Mouse (Mus musculus) retina, adult 2 months (tissue): ENCODE data around the gene Zfp740.
A peak's percentile ranks its signal among the peaks of the same experiment; 100 is the strongest.
"Not testable (repeated sequence)": the region's sequence is repeated elsewhere in the genome, so short reads cannot be mapped to it uniquely, and the experiment has no call there.

Experiments used
- DNase-seq: peaks from one replicate; pipeline ENCODE4 v3.0.0-alpha.2; 2012; ENCODE audit warnings: low read depth, low spot score

Gene Zfp740

DNA sequence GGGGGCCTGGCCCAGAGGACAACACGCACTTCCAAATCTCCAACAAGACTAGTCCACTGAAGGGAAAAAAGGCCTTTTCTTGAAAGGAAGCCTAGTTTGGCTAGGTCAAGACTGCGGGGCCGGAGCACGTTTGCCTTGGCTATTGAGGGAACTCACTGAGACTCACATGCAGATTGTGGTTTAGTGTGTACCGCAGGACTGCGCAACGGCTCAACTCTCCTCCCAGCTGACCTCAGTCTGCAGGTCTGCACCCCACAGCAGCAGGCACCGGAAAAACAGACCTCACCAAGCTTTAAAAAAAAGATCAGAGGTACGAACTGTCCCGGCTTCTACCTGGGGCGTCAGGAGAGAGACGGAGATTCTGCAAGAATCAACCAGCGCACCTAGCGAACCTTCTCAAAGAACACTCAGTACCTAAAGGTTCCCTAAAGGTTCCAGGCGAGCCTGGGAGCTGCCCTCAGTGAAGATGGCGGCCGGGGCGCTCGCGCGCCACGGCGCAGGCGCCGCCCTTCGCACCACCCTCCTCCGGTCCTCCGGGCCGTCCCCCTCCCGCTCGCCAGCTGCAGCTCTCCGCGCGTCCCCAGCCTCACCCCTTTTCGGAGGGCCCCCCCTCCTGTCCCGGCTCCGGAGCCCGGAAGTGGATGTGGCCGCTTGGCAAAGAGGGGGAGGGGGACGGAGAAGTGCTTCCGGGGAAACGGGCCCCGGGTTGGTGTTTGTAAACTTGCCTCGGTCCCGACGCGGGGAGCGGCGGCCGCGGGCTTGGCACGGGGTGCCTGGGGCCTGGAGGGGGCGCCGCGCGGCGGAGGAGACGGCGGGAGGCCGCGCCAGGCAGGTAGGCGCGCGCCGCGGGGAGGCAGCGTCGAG, at the start of gene Zfp740:
Gene Zfp740 (plus strand): TSS at position 279 of the 864 bp plus-strand sequence.
- DNase-seq, result peak; percentile 90

DNA sequence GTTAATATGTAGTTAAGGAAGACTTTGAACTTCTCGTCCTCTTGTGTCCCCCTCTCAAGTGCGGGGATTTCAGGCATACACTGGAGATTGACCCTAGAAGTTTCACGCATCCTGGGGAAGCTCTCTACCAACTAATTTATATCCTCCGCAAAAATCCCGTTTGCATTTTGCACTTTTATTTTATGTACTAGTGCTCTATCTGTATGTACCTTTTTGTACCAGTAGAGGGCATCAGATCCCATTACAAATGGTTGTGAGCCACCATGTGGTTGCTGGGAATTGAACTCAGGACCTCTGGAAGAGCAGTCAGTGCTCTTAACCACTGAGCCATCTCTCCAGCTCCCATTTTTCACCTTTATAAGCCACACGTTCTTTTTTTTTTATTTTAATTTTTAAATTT, 48.0 kb upstream of the Zfp740 start:
- not testable (repeated sequence) for DNase-seq

GRCm38 (mm10) chr15:102156836-102157235, 46.2 kb upstream of the Zfp740 start:
- DNase-seq, result no peak

GRCm38 (mm10) chr15:102160415-102161060, 42.5 kb upstream of the Zfp740 start:
- DNase-seq, result no peak

DNA sequence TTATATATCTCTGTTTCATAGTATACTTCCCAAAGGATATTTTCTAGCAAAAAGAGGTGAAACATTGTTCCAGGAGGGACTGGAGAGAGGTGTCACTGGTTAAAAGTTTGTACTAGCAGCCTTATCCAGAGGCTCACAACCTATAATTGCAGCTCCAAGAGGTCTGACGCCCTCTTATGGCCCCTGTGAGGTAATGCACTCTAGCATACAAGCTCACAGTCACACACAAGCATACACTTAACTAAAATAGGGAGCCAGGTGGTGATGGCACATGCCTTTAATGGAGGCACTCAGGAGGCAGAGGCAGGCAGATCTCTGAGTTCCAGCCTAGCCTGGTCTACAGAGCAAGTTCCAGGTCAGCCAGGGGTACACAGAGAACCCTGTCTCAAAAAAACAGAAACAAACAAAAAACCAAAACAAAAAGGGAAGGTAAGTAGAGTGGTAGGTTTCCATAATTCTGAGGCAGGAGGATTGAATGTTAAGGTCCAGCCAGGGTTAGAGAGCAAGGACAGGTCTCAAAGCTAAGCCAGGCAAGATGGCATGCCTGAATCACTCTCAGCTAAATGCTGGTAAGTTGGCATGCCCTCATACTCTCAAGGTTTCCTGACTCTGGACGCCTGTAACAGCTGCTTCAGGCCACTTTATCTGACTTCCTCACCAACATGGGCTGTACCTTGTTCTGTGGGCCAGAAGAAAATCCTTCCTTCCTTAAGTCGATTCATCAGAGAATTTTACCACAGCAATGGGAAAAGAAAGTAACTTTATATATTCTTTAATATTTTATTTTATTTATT, 39.0 kb upstream of the Zfp740 start:
- no peak for DNase-seq

DNA sequence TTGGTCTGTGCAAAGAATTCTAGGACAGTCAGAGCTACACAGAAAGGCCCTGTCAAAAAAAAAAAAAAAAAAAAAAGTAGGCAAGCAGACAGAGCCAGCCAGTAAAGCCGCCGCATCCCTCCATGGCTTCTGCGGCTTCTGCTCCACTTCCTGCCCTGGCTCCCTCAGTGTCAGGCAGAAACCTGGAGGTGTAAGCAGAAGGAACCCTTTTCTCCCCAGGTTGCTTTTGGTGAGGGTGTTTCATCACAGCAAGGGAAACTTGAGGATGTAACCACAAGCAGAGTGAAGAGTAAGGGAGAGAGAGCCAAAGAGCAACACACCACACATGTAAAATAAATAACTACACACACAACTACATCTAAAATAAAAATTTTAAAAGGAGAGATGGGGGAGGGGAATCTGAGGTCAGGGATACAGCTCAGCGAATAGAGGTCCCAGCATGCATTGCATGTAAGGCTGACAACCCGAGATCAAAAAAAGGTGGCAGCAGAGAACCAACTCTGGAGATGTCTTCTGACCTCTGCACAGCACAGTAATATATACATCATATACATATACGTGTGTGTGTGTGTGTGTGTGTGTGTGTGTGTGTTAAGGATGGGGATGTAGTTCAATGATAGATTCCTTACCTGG, 37.5 kb upstream of the Zfp740 start:
- no peak for DNase-seq

DNA sequence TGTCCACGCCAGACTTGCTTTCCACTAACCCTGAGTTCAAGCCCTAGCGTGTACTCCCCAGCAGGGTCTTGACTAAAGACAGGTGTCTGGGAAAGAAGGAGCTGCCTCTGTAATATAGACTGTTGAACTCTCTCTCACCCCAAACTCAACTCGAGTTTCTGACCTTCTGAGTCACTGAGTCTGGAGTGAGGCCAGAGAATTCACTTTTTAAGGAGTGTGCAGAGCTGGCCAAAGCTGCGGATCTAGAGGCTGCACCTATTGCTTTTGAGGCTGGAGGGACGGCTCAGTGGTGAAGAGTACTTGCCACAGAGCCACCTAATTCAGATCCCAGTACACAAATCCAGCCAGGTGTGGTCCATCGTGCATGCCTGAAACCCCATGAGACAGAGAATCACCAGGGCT, 35.4 kb upstream of the Zfp740 start:
- no peak for DNase-seq

DNA sequence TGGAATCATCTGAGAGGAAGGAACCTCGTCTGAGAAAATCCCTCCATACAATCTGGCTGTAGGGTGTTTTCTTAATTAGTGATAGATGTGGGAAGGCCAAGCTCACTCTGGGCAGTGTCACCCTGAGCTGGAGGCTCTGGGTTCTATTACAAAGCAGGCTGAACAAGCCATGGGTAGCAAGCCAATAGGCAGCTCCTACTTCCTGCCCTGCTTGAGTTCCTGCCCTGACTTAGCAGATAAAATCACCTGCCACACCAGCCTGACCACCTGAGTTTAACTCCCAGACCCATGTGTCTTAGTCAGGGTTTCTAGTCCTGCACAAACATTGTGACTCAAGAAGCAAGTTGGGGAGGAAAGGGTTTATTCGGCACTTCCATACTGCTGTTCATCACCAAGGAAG, 34.0 kb upstream of the Zfp740 start:
- DNase-seq, result no peak

GRCm38 (mm10) chr15:102173581-102173980, 29.5 kb upstream of the Zfp740 start:
- DNase-seq, result no peak

DNA sequence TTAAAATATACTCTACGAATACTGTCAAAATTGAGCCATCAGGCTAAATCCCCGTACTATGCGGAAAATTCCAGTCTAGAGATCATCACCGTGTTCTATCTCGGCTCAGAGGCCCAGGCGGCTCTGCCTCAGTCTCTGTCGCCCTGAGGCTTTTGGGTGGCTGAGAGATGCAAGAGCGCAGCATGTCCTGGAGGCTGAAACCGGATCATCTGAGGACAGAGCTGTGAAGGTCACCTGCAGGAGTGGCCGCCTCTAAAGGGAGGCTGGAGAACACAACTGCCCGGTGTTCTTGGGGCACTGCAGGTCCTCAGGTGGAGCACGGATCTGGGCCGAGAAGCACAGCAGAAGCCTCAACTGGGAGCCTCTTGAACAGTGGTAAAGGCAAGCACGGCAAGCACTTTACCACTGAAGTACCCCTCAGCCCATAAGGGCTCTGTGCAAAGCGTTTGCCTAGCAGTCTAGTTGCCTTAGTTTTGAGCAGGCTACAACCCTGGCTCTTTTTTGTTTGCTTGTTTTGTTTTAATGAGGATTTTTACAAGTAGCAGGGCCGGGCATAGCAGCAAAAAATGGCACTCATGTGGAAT, 27.2 kb upstream of the Zfp740 start:
- no peak for DNase-seq

DNA sequence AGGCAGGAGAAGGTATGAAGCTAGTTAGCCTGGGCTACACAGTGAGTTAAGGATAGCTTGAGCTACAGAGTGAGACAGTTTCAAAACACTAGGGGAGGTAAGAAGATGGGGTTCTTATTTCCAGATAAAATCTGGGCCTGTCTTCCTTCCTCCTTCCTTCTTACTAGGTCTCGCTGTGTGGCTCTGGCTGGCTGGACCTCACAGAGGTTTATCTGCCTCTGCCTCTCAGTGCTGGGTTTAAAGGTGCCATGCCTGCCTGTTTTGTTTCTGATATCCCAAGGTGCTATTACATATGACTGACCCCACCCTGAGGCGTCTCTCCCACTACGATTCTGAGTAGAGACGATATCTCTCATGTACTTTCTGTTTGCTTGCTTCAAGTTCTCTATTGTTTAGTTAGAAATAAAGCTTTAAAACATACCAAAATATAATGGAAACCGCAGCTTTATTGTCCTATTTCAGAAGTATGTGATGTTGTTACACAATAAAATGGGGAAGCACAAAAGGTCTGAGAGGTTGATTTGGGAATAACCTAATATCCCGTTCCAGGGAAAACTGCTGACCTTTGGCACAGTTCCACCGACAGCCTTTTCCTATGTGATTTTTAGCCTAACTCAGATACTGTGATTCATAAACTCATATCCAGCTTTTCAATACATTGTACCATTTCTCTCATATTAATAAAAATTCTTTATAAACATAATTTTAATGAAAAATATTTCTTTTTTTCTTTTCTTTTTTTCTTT, 26.3 kb upstream of the Zfp740 start:
- DNase-seq, result no peak

- DNase-seq, result no peak
Observed at GRCm38 (mm10) chr15:102177417-102177816, 25.6 kb upstream of the Zfp740 start.

- DNase-seq, result peak; percentile 60
Observed at GRCm38 (mm10) chr15:102178279-102178678, 24.8 kb upstream of the Zfp740 start.

- no peak for DNase-seq
Observed at GRCm38 (mm10) chr15:102179106-102179505, 23.9 kb upstream of the Zfp740 start.

- no peak for DNase-seq
Observed at GRCm38 (mm10) chr15:102179924-102180323, 23.1 kb upstream of the Zfp740 start.

DNA sequence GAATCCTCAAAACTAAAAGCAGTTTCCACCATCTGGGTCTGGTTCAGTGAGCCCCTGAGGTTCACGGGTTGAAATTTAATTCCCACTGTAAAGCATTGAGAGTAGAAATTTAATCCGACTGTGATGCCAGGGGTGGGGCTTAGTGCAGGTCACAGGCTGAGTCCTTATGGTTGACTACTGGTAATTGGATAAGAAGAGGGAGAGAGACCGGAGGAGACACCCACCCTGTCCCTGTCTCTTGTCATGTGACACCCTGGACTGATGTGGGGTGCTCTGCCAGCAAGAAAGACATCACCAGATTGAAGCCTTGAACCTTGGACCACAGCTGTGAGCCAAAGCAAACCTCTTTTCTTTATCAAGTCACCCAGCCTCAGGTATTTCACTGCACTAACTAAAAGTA, 20.0 kb upstream of the Zfp740 start:
- peak; percentile 34 for DNase-seq

DNA sequence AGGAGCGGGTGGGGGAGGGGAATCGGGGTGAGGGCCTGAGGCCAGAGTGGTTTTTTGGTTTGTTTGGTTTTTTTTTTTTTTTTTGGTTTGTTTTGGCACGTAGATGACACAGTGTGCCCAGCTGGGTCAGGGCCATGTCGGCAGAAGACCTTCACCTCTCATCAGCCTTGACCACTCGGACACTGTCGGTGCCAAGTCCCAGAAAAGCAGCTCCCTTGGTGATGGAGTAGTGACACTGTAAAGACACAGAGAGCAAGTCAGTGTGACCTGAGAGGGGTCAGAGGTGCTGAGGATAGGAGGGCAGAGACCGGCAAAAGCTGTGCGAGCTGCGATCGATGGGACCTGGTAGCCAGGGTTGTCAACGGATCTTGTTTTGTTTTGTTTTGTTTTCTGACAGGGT, 16.8 kb upstream of the Zfp740 start:
- no peak for DNase-seq

DNA sequence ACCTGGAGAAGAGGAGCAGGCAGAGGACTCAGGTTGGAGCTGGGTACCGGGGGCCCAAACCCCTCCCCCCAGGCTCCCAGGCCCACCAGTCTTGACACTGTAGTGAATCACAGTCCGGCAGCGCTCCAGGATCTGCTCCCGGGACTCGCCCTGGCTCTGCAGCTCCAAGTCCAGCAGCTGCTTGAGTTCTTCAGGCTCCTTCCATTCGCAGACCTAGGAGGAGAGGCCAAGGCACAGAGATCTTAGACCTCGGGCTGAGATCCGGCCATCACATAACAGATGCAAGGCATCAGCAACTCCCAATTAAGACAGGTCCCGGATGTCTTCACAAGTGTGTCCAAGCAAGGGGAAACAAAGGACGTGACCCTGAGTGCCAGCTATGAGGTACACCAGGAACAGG, 15.0 kb upstream of the Zfp740 start:
- DNase-seq, result no peak

DNA sequence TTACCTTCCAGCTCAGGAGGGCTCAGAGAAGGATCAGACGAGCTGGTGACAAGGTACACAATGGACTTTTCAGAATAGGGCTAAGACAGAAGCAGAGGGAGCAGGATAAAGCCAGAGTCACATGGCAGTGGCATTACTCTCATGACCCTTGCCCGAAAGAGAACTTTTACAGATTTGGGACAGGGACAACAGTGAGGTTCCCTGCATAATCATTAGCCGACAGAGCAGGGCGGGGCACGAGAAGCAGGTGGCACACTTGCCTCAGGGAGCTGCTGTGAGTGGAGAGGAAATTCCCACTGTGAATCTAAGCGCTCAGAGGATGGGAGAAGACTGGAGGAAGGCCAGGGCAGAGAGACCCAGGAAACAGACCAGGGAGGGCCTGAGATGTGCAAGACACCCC, 14.2 kb upstream of the Zfp740 start:
- DNase-seq, result no peak

DNA sequence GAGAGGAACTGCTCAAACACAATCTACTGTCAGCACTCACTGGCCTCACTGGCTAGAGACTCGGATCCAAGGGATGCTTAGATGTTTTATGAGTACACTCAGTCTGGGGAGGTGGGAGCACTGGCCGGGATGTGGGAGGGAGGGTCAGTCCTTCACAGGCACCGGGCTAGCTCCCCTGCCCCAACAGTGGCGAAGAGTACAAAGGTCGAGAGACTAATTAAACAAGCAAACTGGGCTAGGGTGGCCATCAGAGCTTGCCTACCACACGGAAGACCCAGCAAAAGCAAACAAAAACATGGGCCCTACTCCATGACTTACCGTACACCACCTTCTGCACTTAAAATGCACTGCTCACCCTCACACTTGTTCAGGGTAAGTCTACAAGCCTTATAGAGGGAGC, 11.3 kb upstream of the Zfp740 start:
- no peak for DNase-seq
